Mouse (Mus musculus) A20 (cell line): ENCODE measurements around the gene Hspa12a.

Experiments
- DNase-seq: peaks from one replicate; pipeline ENCODE4 v3.0.0-alpha.2; 2011; ENCODE audit warnings: low read depth, low spot score

Gene Hspa12a

DNA sequence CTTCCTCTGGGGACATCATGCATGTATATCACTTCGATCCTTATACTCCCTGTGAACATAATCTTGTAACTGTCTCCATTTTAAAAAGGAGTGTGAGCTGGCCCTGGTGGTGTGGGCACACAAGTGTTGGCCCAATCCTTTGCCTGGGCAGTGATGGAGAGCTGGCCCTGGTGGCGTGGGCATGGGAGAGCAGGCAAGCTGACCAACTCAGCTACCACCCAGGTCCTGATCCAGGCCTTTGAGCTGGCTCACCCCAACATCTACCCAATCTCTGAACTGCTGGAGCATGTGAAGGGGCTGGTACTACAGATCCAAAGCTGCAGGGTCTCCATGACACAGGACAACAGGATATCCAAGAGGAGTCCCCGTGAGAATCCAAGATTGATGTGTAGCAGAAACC lies 120.2 kb downstream of the Hspa12a start:
- no peak for DNase-seq

DNA sequence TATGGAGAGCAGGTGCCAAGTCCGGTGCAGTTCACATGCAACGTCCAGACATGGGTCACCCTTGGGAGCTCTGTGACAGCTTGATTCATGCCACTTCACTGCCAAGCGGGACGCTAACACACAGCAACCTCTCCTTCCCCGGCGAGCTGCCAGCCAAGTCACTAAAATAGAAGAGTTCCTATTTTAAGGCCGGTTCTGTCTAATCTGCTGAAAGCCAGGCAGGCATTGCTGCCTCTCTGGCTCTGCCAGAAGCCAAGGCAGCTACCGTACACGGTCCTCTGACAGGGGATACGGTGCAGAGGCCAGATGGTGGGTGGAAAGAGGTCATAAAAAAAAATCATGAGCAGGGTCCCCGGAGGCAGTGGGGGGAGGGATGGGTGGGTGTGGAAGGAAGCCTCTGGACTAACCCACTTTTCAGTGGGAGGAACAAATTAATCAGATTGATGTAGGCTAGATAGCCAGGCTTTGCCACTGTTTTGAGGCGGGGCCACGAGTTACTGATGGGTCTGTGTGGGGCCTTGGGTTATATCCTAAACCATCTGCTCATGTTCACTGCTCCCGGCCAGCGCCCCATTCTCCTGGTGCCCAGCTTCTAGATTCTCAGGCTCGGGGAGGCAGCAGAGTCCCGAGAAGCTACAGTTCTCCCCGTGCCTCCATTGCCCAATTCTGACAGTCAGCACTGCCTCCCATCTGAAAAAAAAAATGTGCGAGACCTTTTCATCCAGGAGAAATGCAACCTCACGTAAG lies 120.8 kb downstream of the Hspa12a start:
- DNase-seq: no peak

DNA sequence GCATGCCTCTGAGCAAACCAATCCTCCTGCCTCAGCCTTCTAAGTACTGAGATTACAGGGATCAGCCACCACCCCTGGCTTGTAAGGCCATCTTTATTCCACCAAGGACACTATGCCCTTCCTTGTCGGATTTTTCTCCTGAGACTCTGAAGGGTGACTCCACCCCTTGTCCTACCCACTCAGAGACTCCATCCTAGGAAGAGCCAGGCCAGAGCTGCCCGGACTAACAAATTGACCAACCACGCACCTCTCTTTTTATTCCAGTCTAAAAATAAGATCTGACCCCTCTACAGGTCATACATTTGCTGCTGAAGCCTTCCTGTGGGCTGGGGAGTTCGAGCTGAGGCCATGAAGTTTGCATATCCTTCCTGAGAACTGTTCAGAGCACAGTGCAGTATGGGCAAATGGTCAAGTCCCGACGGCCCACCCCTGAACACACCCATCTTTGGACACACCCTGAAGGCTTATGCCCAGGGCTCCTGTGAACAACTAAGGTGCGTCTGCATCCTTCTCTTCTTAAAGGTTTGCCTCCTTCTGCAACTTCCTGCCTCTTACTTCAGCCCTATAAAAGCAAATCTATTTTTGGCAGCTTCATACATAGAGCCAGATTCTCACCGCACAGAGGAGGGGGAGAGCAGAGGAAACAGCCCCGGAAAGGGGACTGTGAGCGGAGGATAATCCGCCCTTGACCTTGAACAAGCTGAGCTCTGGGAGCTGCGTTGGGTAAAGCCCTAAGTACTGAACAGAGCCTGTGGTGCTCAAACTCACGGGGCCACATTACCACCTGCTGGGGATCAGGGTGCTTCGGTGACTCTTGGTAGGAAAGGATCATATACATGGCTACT lies 124.7 kb downstream of the Hspa12a start:
- no peak for DNase-seq

DNA sequence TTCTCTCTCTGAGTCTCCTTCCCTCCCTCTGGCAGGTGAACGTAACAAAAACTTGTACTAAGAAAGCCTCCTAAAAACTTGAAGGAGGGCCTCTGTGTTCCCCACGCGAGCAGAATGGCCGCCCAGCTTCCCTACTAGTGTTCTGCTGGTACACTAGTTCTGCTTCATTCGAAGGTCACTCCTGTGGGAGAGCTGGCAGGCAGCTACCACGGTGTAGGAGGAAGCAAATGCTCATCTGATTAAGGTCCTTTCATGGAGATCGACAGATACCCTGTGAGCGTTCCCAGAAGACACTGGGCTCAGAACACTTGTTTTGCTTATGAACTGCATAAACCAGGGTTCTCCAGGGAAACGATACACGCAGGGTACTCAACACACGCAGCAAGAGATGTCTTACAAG lies 126.1 kb downstream of the Hspa12a start:
- DNase-seq: no peak

DNA sequence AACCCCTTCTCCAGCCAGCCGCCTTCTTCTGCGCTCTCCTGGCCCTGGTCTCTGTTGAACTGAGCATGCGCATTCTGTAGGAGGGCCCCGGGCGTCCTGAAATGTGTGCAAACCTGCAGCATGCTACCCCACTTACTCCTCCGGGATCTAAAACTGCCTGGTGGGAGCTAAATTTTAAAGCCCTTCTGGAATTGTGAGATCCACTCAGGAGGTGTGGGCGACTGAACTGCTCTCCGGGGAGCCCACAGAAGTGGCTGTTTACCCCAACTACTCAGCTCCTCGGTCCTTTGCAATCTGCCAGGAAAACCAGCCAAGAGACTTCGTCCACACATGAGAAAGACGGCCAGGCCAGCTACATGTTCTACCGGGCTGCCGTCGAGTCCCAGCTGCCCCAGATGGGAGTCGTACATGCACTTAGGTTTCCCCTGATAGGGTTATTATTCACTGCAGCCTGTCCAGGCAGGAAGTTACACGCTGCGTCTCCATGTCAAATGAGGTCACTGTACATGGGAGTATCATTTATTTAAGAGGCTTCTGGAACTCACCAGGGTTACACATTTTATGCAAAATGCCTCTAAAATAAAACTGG lies 126.9 kb downstream of the Hspa12a start:
- no peak for DNase-seq

DNA sequence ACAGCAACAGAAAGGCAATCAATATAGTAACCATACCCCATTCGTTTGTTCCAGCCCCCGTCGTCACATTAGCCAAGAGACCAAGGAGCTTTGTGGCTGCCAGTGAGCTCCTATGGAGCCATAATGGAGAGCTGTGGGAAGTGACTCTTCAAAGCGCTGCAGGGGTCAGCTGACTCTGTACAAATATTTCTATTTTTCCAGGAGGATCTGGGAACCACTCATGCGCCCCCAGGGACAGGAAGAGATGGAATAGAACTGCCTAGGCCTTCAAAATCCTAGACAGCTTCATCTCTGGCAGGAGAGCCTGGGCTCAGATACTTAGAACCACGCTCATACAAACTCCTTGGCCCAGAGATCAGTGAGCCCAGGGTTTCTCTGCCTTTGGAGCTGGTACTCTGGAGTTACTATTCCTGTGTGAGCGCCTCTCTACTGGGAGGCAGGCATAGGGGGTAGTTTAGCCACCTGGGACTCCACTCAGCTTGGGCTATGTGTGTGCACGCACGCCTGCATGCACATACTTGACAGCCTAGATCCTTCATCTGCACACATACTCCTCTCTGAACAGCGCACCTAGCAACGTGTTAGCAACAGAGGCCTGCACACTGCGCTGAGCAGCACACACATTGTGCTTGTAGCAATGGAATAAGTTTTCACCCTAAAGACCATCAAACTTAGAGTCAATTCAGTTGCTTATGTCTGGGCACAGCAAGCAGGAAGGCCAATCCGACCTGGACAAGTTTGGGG lies 128.1 kb downstream of the Hspa12a start:
- no peak for DNase-seq

- no peak for DNase-seq
Measured at GRCm38 (mm10) chr19:58810536-58810935, 132.9 kb downstream of the Hspa12a start.

GRCm38 (mm10) chr19:58808864-58809263 lies 134.6 kb downstream of the Hspa12a start:
- DNase-seq: no peak

- peak; percentile 45 for DNase-seq
Measured at GRCm38 (mm10) chr19:58806364-58806763, 137.1 kb downstream of the Hspa12a start.

DNA sequence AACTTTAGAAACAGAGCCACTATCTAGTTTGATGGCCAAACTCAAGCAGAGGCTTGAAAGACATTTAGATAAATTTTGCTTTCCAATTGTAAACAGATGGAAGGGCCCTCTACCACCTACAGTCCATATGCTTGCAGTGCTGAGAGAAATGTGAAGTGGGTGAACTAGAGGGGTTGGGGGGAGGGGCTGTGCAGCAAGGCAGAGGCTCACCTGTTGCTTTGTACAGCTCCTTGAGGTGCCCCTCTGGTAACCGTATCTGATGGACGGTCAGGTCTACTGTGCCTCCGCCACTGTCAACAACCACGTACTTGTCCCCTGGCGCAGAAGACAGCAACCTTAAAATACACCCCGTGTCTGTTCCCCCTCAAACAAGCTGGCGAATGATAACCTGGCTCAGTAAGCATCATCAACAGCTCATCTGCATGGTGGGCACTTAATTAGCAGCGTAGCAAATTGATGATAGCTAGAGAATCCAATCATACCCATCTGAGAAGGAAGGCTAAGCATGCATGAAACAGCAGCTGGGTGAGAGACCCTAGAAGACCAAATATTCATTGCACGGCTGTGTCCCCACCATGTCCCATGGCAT lies 138.2 kb downstream of the Hspa12a start:
- no peak for DNase-seq

GRCm38 (mm10) chr19:58795114-58795669 lies 148.3 kb downstream of the Hspa12a start:
- DNase-seq: no peak

- DNase-seq: no peak
Measured at GRCm38 (mm10) chr19:58794284-58794683, 149.2 kb downstream of the Hspa12a start, which contains the start of gene 1700019N19Rik. Gene 1700019N19Rik (minus strand): TSS chr19:58794461.

- no peak for DNase-seq
Measured at GRCm38 (mm10) chr19:58789194-58789593, 154.3 kb downstream of the Hspa12a start.

GRCm38 (mm10) chr19:58783938-58784337 lies 159.5 kb downstream of the Hspa12a start:
- DNase-seq: no peak

DNA sequence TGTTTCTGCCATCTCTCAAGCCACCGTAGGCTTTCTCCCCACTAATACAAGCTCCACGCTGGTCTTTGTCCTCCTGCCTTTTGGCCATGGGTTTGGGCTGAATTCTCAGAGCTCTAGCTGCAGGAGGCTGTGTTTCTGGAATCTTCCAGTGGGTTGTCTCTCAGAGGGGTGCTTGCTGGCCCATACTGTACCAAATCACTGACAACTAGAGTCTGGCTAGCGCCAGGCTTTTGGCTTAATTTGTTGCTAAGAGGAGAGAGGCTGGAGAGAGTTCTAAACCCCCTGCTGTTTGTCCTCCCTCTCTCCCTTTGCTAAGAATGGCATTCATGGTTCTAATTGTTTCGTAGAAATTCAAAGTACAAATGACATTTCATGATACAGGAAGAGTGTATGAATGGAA lies 161.9 kb downstream of the Hspa12a start:
- no peak for DNase-seq

GRCm38 (mm10) chr19:58776461-58776860 lies 167.0 kb downstream of the Hspa12a start:
- DNase-seq: no peak

GRCm38 (mm10) chr19:58767329-58767728 lies 176.1 kb downstream of the Hspa12a start:
- DNase-seq: no peak

DNA sequence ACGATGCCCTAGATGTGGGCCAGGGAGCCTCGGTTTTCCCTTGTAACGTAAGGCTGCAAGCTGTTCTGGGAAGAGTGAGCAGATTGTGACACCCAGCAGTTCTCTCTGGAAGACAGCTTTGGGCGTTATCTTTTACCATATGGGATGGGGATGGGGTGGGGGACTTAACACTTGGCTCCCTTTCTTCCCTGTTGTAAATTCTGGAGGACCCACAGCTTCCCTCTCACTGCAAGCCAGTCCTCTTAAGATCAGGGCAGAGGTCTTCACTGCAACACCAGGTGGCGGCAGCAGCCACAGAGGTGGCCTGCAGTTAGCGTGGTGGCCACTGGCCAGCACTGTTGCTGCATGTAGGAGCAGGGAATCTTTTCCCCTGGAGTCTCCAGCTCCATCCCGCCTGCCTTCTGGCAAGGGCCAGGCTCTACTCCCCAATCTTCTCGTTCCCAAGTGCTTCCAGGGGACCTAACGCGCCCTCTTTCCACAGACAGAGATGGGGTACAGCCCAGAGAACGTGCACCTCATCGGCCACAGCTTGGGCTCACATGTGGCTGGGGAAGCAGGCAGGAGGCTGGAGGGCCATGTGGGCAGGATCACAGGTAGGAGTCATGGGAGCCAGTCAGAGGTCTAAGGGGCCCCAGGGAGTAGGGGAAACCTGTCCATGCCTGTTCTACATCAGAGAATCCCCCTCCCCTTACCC lies 180.5 kb downstream of the Hspa12a start:
- peak; percentile 23 for DNase-seq

DNA sequence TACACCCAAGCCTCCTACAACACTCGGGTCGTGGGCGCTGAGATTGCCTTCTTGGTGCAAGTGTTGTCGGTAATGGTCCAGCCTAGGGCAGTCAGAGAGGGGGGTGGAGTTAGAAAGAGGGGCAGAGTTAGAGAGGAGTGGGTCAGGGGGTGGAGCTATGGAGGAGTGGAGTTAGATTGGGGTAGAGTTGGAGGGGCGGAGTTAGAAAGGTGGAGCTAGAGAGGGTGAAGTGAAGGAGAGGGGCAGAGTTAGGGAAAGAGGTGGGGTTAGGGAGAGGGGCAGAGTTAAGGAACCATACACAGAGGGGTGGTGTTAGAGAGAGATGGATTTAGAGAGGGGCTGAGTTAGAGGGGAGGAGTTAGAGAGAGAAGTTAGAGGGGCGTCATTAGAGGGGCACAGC lies 181.1 kb downstream of the Hspa12a start:
- no peak for DNase-seq

DNA sequence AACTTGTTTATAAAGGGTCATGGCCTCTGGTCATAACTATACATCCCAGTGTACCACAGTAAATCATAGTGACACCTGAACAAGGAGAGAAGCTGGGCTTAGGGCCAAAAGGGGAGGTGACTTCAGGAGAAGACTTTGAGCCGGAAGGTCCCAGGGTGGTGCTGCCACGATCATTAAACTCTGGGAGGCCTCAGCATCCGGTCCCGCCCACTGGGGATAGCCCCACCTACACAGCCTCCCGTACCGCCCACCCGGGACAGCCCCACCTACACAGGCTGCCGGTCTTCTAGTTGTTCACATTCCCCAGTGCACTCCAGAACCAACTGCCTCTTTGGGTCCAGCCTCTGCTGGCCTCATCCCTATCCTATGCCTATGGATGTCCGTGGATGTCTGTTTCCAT lies 184.0 kb downstream of the Hspa12a start, which contains the start of gene Pnliprp2:
Pnliprp2 (plus strand) TSS at position 297 of the 400 bp plus-strand sequence.
- DNase-seq: peak; percentile 10
